Mouse (Mus musculus) erythroblast, embryonic 14.5 days (primary cell): ENCODE measurements around the gene Hoxb6. TPM values are rescaled to one million over a fixed set of nuclear protein-coding genes. Genes with fewer than 3 reads are reported as not detected.

Experiments used
- H3K27me3 ChIP-seq: 2 replicates; pipeline ENCODE4 v1.6.1; 2012; ENCODE audit warnings: inconsistent platforms; ENCODE audit not compliant: control insufficient read depth
- H3K36me3 ChIP-seq: 2 replicates; pipeline ENCODE4 v1.6.1; 2012; ENCODE audit warnings: mild to moderate bottlenecking, inconsistent platforms; ENCODE audit not compliant: control insufficient read depth
- H3K4me1 ChIP-seq: 2 replicates; pipeline ENCODE4 v1.6.1; 2012; ENCODE audit warnings: inconsistent platforms; ENCODE audit not compliant: control insufficient read depth
- H3K4me3 ChIP-seq: replicated peaks from 2 replicates; pipeline ENCODE3; 2012; ENCODE audit warnings: moderate library complexity, mild to moderate bottlenecking, inconsistent platforms
- H3K9me3 ChIP-seq: 2 replicates; pipeline ENCODE4 v1.6.1; 2012; ENCODE audit warnings: low read length, inconsistent platforms, mixed read lengths; ENCODE audit not compliant: control insufficient read depth
- GATA1 ChIP-seq: IDR thresholded peaks from 2 replicates; pipeline ENCODE4 v1.6.1; 2012; ENCODE audit warnings: low read length, inconsistent platforms, mixed read lengths
- TAL1 ChIP-seq: IDR thresholded peaks from 3 replicates; pipeline ENCODE4 v1.6.1; 2012; ENCODE audit warnings: low read length, inconsistent platforms, mixed read lengths
- polyA plus RNA-seq: library from polyadenylated mRNA; stranded (reverse); fragments of >175 nt; gene quantifications from 2 replicates; pipeline ENCODE4 v1.2.3, GENCODE M21; 2012

Gene Hoxb6
- polyA plus RNA-seq, 1 experiment, result not detected

DNA sequence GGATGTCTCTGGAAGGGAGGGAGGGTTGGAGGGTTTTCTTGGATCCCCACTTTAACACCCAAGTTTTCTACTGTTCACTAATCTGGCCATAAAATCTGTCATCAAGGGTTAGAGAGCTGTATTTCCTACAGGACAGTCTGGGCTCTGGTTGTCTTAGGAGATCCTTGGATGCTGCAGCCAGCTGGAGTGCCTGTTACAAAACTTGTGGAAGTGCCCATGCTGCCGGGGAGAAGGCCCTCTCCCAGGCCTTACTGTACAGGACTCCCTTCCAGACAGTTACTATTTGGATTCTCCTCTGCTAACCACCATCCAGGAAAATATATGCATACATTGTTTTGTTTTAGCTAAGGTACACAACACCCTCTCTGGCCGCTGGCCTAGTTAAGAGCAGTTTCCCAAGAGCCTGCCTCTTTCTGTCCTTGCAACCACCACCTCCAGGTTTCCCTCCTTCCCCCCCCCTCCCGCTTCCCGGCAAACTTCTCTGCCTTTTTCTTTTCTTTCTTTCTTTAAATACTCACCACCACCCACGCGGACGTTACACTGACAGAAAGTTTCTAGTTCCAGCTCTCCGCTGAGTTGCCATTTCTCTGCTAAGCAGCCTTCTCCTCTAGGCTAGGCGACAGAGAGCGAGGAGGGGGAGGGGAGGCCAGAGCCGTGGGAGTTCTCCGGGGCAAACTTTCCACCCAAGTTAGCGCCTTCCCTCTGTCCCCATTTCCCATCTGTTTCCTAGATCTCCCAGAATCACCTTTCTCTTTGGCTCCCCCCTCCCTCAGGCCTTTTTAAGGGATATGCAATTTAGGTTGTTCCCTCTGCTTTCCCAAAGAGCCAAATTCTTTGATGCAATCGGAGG is 57.4 kb downstream of the Hoxb6 start:
- Histone ChIP-seq H3K36me3 (no peaks in the 10 kb centered on the region), H3K27me3 (peaks cover 98% of the 10 kb centered on the region), H3K9me3 (no peaks in the 10 kb centered on the region), H3K4me3 (no peak overlapping the region), H3K4me1 (no peaks in the 10 kb centered on the region)
- TF ChIP-seq GATA1 (no peak), TAL1 (no peak)

DNA sequence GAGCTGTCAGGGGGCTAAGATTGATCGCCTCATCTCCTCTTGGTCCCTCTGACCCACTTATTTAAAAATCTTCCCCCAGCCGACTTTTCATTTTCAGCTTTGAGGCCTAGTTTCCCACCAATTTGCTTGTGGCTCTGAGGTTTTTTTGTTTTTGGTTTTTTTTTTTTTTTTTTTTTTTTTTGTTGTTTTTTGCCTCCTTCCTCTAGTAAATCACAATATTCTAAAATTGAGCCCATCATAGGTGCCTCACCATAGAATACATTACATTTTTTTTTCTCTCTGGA is 58.0 kb downstream of the Hoxb6 start, which contains the start of gene Hoxb2:
Gene Hoxb2 (plus strand): TSS at position 185 of the 284 bp plus-strand sequence.
- Histone ChIP-seq H3K27me3 (peaks cover 98% of the 10 kb centered on the region), H3K9me3 (no peaks in the 10 kb centered on the region), H3K4me3 (no peak within 1 kb of the TSS), H3K36me3 (no peaks in the 10 kb centered on the region), H3K4me1 (no peaks in the 10 kb centered on the region)
- TF ChIP-seq TAL1, result no peak
- no peak for TF ChIP-seq GATA1

- Histone ChIP-seq H3K9me3 (no peaks in the 10 kb centered on the region), H3K4me3 (no peak overlapping the region), H3K36me3 (no peaks in the 10 kb centered on the region), H3K27me3 (peaks cover 95% of the 10 kb centered on the region), H3K4me1 (no peaks in the 10 kb centered on the region)
- TF ChIP-seq GATA1, result no peak
- TF ChIP-seq TAL1, result no peak
These were observed 58.5 kb downstream of the Hoxb6 start for GRCm38 (mm10) chr11:96350791-96351190.

Other genes starting within 250 kb of the Hoxb6 start
- 1.1 and 1.5 TPM in 2 replicates for gene Ube2z, start 227.1 kb upstream of the Hoxb6 start, polyA plus RNA-seq
- gene Atp5g1, start 216.8 kb upstream of the Hoxb6 start, polyA plus RNA-seq, result 12.4 and 31.7 TPM in 2 replicates
- 0.02 TPM in 1 of 2 replicates, not detected in the other for gene Calcoco2, start 180.5 kb upstream of the Hoxb6 start, polyA plus RNA-seq
- not detected in 2 replicates for gene Ttll6, start 158.7 kb upstream of the Hoxb6 start, polyA plus RNA-seq
- gene Hoxb13, start 98.2 kb upstream of the Hoxb6 start, polyA plus RNA-seq, result 0.02 TPM in 2 replicates
- 0.01 TPM in 1 of 2 replicates, not detected in the other for gene Hoxb9, start 21.0 kb upstream of the Hoxb6 start, polyA plus RNA-seq
- gene Hoxb8, start 10.6 kb upstream of the Hoxb6 start, polyA plus RNA-seq, result not detected in 2 replicates
- not detected in 2 replicates for gene Hoxb7, start 5.9 kb upstream of the Hoxb6 start, polyA plus RNA-seq
- gene Hoxb5, start 10.9 kb downstream of the Hoxb6 start, polyA plus RNA-seq, result 0.02 TPM in 1 of 2 replicates, not detected in the other
- gene Hoxb4, start 25.8 kb downstream of the Hoxb6 start, polyA plus RNA-seq, result not detected in 2 replicates
- 0.01 TPM in 1 of 2 replicates, not detected in the other for gene Hoxb3, start 30.9 kb downstream of the Hoxb6 start, polyA plus RNA-seq
- not detected in 2 replicates for gene Hoxb2, start 58.0 kb downstream of the Hoxb6 start, polyA plus RNA-seq
- gene Hoxb1, start 73.3 kb downstream of the Hoxb6 start, polyA plus RNA-seq, result not detected in 2 replicates
- 0.08 TPM in 1 of 2 replicates, not detected in the other for gene Skap1, start 172.1 kb downstream of the Hoxb6 start, polyA plus RNA-seq